Mouse (Mus musculus): Measurements from ENCODE around the gene Magi2. TPM values are rescaled to one million over a fixed set of nuclear protein-coding genes. Genes with fewer than 3 reads are reported as not detected.

Gene Magi2
- 22.7 and 37.7 TPM in 2 replicates for polyA plus RNA-seq (2015; fragmentation: Nextera tagmentation; extraction: Ambion mirVana)

DNA sequence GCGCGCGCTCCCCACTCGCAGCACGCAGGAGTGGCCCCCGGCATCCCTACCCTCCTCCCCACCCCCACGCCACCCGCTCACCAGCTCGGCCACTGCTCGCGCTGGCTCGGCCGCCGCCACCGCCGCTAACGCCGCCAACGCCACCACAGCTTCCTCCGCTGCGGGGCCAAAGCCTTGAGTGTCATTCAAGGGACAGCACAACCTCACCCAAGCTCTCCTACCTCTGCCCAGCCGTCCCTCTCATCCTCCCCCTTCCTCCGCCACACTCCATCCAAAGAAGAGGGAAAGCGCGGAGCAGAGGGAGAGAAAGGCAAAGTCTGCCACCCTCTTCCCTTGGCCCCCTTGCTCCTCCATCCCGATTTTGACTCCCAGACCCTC is at the start of gene Magi2:
Gene Magi2 (plus strand): TSS at position 171 of the 378 bp plus-strand sequence.
- Histone ChIP-seq H3K9ac (replicated peaks; ENCODE audit: low read depth, low read length) (peak within 1 kb of the TSS; percentile 80), H3K9me3 (ENCODE audit: control insufficient read depth, low read length) (no peaks in the 10 kb centered on the region), H3K4me2 (ENCODE audit: low read length) (peak within 1 kb of the TSS; percentile 100), H3K36me3 (ENCODE audit: control insufficient read depth, insufficient read depth) (no peaks in the 10 kb centered on the region), H3K4me1 (replicated peaks; ENCODE audit: control insufficient read depth, insufficient read depth, low read length) (peaks cover 16% of the 10 kb centered on the region), H3K27me3 (replicated peaks; ENCODE audit: control insufficient read depth, insufficient read depth, low read length) (no peaks in the 10 kb centered on the region), H3K27ac (ENCODE audit: low read length) (peak within 1 kb of the TSS; percentile 70), H3K4me3 (replicated peaks; ENCODE audit: low read length) (peak within 1 kb of the TSS; percentile 80)
- WGBS, result 2% methylated on average over 20 of the region's 26 CpGs
- peak; percentile 57 for ATAC-seq

DNA sequence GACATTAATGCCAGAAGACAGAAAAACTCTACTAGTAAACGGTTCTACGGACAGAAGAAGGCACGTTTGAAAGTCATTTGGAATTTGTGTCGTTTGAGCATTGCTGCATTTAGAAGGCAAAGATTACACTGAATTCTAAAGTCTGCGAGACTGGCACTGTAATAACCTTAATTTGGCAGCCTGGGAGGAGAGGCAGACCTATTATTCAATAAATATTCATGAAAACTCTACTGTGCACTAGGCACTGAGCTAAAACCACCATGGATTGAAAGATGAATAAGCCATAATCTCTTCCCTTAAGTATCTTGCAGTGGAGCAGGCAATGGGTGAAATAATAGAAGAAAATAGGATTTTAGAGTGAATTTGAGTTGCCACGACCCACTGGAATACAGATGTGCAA is 48.2 kb upstream of the Magi2 start:
- peak; percentile 89 for ATAC-seq
- no peaks in the 10 kb centered on the region for H3K36me3 ChIP-seq (ENCODE audit: control insufficient read depth, insufficient read depth)
- 49% methylated on average over 6 of the region's 6 CpGs for WGBS
- no peak overlapping the region for H3K4me3 ChIP-seq (replicated peaks; ENCODE audit: low read length)
- H3K27me3 ChIP-seq (replicated peaks; ENCODE audit: control insufficient read depth, insufficient read depth, low read length), result no peaks in the 10 kb centered on the region
- no peak overlapping the region for H3K27ac ChIP-seq (ENCODE audit: low read length)
- H3K4me1 ChIP-seq (replicated peaks; ENCODE audit: control insufficient read depth, insufficient read depth, low read length), result peaks cover 3% of the 10 kb centered on the region; the same call in 1 of the 2 replicates
- H3K9ac ChIP-seq (replicated peaks; ENCODE audit: low read depth, low read length), result no peak overlapping the region
- no peak overlapping the region for H3K4me2 ChIP-seq (ENCODE audit: low read length)
- no peaks in the 10 kb centered on the region for H3K9me3 ChIP-seq (ENCODE audit: control insufficient read depth, low read length)

DNA sequence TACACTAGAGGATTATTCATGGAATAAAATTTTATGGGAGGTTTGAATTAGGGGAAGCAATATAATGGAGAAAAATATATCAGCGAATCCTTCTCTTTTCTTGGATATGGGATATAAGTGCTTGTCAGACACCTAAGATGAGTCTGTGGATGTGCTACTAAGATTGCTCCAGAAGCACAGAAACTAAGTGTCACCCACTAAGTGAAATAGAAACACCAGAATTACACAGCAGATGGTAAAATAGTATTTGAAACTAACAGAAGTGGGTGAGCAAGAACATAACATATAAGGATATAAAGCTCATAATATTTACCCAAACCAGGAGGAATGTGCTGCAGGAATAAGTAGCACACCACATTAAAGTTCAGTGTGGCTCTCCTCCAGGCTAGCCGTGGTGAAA is 40.7 kb upstream of the Magi2 start:
- Histone ChIP-seq H3K4me3 (replicated peaks; ENCODE audit: low read length) (no peak overlapping the region), H3K36me3 (ENCODE audit: control insufficient read depth, insufficient read depth) (no peaks in the 10 kb centered on the region), H3K4me2 (ENCODE audit: low read length) (no peak overlapping the region), H3K4me1 (replicated peaks; ENCODE audit: control insufficient read depth, insufficient read depth, low read length) (no peaks in the 10 kb centered on the region), H3K9me3 (ENCODE audit: control insufficient read depth, low read length) (no peaks in the 10 kb centered on the region), H3K27ac (ENCODE audit: low read length) (no peak overlapping the region), H3K27me3 (replicated peaks; ENCODE audit: control insufficient read depth, insufficient read depth, low read length) (no peaks in the 10 kb centered on the region), H3K9ac (replicated peaks; ENCODE audit: low read depth, low read length) (no peak overlapping the region)
- 0 out of 2 replicates have a peak, but pooled peaks have one; percentile 31 for ATAC-seq
- WGBS, result 81% methylated on average over 2 of the region's 2 CpGs

DNA sequence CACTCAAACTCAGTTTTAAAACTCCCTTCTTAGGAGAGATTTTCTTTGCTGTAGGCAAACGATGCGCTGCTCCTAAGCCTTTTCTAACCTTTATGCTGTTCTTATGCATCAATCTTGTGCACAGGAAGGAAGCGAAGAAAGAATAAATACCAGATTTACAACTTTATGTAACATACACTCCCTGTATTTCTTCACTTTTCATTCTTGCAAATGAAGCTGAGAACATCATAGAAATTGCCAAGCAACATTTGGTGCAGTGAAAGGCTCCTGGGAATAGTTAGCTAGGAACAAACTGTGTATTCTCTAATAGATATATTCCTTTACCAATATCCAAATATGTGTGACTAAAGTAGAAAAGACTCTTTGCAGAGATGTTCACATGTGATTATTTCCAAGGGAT is 15.2 kb upstream of the Magi2 start:
- Histone ChIP-seq H3K36me3 (ENCODE audit: control insufficient read depth, insufficient read depth) (no peaks in the 10 kb centered on the region), H3K4me2 (ENCODE audit: low read length) (no peak overlapping the region), H3K27ac (ENCODE audit: low read length) (no peak overlapping the region), H3K4me3 (replicated peaks; ENCODE audit: low read length) (no peak overlapping the region), H3K4me1 (replicated peaks; ENCODE audit: control insufficient read depth, insufficient read depth, low read length) (no peaks in the 10 kb centered on the region), H3K27me3 (replicated peaks; ENCODE audit: control insufficient read depth, insufficient read depth, low read length) (no peaks in the 10 kb centered on the region), H3K9me3 (ENCODE audit: control insufficient read depth, low read length) (no peaks in the 10 kb centered on the region), H3K9ac (replicated peaks; ENCODE audit: low read depth, low read length) (no peak overlapping the region)
- no peak for ATAC-seq
- 86% methylated on average over 3 of the region's 3 CpGs for WGBS

DNA sequence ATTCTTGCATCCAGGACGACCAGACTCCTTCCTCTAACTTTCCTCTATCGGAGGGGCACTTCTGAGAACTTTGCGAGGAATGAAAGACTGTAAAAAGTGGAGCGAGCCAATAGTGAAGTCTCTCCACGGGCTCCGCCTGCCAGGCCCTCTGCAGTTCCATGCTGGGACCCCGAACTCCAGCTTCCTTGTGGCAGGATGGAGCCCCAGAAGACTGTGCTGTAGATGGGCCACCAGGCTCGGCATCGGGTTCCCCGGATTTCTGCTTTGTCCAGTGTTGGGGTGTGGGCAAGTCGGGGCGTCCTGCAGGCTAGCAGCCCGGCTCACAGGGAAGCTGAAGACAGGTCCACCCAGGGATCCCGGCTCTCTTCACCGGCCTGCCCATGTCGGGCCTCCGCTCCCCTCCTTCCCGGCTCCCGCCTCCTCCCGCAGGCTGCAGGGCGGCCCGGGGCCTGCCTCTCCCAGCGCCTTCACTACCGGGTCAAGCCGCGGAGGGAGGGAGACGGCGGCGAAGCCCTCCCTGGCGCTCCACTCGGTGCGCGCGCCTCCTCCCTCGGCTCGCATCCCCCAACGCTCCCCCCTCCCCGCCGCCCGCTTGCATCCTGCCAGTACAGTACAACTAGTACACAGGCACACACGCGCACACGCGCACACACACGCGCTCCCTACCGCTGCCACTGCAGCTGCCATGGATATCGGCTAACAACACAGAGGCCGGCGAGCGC is 531 bp upstream of the Magi2 start:
- under 1% methylated on average over 47 of the region's 51 CpGs for WGBS
- H3K27me3 ChIP-seq (replicated peaks; ENCODE audit: control insufficient read depth, insufficient read depth, low read length), result no peaks in the 10 kb centered on the region
- H3K9ac ChIP-seq (replicated peaks; ENCODE audit: low read depth, low read length), result peak overlapping the region; percentile 80
- no peaks in the 10 kb centered on the region for H3K36me3 ChIP-seq (ENCODE audit: control insufficient read depth, insufficient read depth)
- peak overlapping the region; percentile 70 for H3K27ac ChIP-seq (ENCODE audit: low read length)
- peak overlapping the region; percentile 80 for H3K4me3 ChIP-seq (replicated peaks; ENCODE audit: low read length)
- no peaks in the 10 kb centered on the region for H3K9me3 ChIP-seq (ENCODE audit: control insufficient read depth, low read length)
- ATAC-seq, result peak; percentile 97
- H3K4me2 ChIP-seq (ENCODE audit: low read length), result peak overlapping the region; percentile 100
- peaks cover 16% of the 10 kb centered on the region for H3K4me1 ChIP-seq (replicated peaks; ENCODE audit: control insufficient read depth, insufficient read depth, low read length)

DNA sequence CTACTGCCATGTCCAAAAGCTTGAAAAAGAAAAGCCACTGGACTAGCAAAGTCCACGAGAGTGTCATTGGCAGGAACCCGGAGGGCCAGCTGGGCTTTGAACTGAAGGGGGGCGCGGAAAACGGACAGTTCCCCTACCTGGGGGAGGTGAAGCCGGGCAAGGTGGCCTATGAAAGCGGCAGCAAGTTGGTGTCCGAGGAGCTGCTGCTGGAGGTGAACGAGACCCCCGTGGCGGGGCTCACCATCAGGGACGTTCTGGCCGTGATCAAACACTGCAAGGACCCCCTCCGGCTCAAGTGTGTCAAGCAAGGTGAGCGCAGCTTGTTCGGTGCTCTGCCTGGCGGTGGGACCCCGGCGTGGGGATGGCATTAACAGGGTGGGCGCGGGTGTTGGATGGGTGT is 445 bp downstream of the Magi2 start:
- peak overlapping the region; percentile 100 for H3K4me2 ChIP-seq (ENCODE audit: low read length)
- H3K4me1 ChIP-seq (replicated peaks; ENCODE audit: control insufficient read depth, insufficient read depth, low read length), result peaks cover 16% of the 10 kb centered on the region
- H3K27ac ChIP-seq (ENCODE audit: low read length), result peak overlapping the region; percentile 70
- WGBS, result under 1% methylated on average over 21 of the region's 21 CpGs
- H3K27me3 ChIP-seq (replicated peaks; ENCODE audit: control insufficient read depth, insufficient read depth, low read length), result no peaks in the 10 kb centered on the region
- no peak; the same call in 1 of the 2 replicates for ATAC-seq
- no peaks in the 10 kb centered on the region for H3K36me3 ChIP-seq (ENCODE audit: control insufficient read depth, insufficient read depth)
- H3K9ac ChIP-seq (replicated peaks; ENCODE audit: low read depth, low read length), result peak overlapping the region; percentile 80
- peak overlapping the region; percentile 80 for H3K4me3 ChIP-seq (replicated peaks; ENCODE audit: low read length)
- H3K9me3 ChIP-seq (ENCODE audit: control insufficient read depth, low read length), result no peaks in the 10 kb centered on the region

DNA sequence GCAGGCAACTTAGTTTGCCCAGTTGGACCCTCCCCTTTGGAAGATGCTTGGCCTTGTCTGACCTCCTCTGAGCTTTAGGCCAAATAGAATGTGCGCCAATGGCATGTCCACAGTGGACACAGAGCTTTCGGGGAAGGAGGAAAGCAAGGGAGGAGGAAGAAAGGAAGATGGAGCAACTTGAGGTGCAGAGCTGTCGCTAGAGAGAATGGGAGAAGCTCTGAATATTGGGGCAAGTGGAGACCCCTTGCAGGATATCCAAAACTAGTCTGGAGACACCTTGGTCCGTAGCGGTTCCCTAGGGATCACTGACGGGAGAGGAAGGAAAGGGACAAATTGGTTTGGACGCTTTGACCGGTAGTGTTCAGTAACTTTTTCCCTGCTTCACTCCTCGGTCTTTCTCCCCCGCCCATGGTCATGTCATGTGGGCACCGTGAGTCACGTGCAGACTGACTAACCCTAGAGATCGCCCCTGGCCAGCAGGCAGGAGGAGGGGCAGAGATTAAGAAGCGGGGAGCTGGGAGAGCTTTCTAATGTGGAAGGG is 1.0 kb downstream of the Magi2 start:
- Histone ChIP-seq H3K9me3 (ENCODE audit: control insufficient read depth, low read length) (no peaks in the 10 kb centered on the region), H3K4me2 (ENCODE audit: low read length) (peak overlapping the region; percentile 100), H3K36me3 (ENCODE audit: control insufficient read depth, insufficient read depth) (no peaks in the 10 kb centered on the region), H3K4me1 (replicated peaks; ENCODE audit: control insufficient read depth, insufficient read depth, low read length) (peaks cover 16% of the 10 kb centered on the region), H3K27me3 (replicated peaks; ENCODE audit: control insufficient read depth, insufficient read depth, low read length) (no peaks in the 10 kb centered on the region), H3K4me3 (replicated peaks; ENCODE audit: low read length) (peak overlapping the region; percentile 80), H3K27ac (ENCODE audit: low read length) (no peak overlapping the region), H3K9ac (replicated peaks; ENCODE audit: low read depth, low read length) (peak overlapping the region; percentile 80)
- ATAC-seq, result no peak
- WGBS, result 0% methylated on average over 14 of the region's 14 CpGs

DNA sequence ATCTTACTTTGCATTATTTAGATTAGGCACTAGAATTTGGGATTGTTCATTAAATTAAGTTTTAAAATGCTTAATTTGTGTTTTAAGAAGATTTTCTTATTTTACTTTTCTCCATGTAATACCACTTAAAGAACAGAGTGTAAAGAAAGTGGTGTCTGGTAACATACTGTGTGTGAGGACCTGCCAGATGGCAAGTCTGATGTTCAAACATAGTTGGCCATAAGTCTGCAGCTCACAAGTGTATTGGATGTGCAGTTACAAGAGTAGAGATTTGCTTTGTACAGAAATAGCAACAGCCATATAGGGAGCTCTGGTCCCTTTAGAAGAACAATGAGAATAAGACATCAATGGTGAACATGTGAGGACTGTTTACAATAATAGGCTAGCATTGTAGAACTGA is 15.0 kb downstream of the Magi2 start:
- Histone ChIP-seq H3K4me3 (replicated peaks; ENCODE audit: low read length) (no peak overlapping the region), H3K36me3 (ENCODE audit: control insufficient read depth, insufficient read depth) (no peaks in the 10 kb centered on the region), H3K9me3 (ENCODE audit: control insufficient read depth, low read length) (no peaks in the 10 kb centered on the region), H3K4me2 (ENCODE audit: low read length) (no peak overlapping the region), H3K9ac (replicated peaks; ENCODE audit: low read depth, low read length) (no peak overlapping the region), H3K4me1 (replicated peaks; ENCODE audit: control insufficient read depth, insufficient read depth, low read length) (no peaks in the 10 kb centered on the region), H3K27ac (ENCODE audit: low read length) (no peak overlapping the region), H3K27me3 (replicated peaks; ENCODE audit: control insufficient read depth, insufficient read depth, low read length) (no peaks in the 10 kb centered on the region)
- peak; percentile 70 for ATAC-seq

DNA sequence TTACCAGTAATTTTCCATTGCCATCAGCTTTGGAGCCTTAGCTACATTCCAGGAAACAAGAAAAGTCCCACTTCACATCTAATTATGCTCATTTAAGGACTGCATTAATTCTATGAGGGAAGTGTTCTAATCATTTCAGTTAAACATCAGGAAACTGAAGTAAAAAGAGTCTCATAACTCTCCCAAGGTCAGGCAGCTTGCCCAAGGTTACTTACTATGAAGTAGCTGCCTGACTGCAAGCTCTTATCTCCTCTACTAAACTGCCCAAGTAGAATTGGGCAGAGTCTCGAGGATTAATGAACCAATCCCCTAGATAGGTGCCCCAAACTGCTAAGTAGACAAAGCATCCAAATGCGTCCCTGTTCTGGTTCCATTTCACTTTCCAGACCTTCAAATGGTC is 19.6 kb downstream of the Magi2 start:
- H3K36me3 ChIP-seq (ENCODE audit: control insufficient read depth, insufficient read depth), result no peaks in the 10 kb centered on the region
- no peaks in the 10 kb centered on the region for H3K4me1 ChIP-seq (replicated peaks; ENCODE audit: control insufficient read depth, insufficient read depth, low read length)
- ATAC-seq, result no peak
- no peaks in the 10 kb centered on the region for H3K9me3 ChIP-seq (ENCODE audit: control insufficient read depth, low read length)
- H3K27ac ChIP-seq (ENCODE audit: low read length), result no peak overlapping the region
- H3K4me3 ChIP-seq (replicated peaks; ENCODE audit: low read length), result no peak overlapping the region
- no peak overlapping the region for H3K9ac ChIP-seq (replicated peaks; ENCODE audit: low read depth, low read length)
- 69% methylated on average over 2 of the region's 2 CpGs for WGBS
- H3K27me3 ChIP-seq (replicated peaks; ENCODE audit: control insufficient read depth, insufficient read depth, low read length), result no peaks in the 10 kb centered on the region
- no peak overlapping the region for H3K4me2 ChIP-seq (ENCODE audit: low read length)
